Mouse (Mus musculus) lung, embryonic 16.5 days (tissue): Measurements from ENCODE around the gene Cxcl17. TPM values are rescaled to one million over a fixed set of nuclear protein-coding genes. Genes with fewer than 3 reads are reported as not detected.

Source experiments
- ATAC-seq: fragments of 200-750 bp; cut with Nextera tagmentation; 2 replicates; pipeline ENCODE4 v1.8.0; 2017; ENCODE audit warnings: low read depth, mild to moderate bottlenecking, moderate library complexity
- H3K27ac ChIP-seq: fragments of 300-500 bp; sonication (generic); 2 replicates; pipeline ENCODE4 v1.5.1; 2014; ENCODE audit warnings: mild to moderate bottlenecking, control low read depth, low read length
- H3K27me3 ChIP-seq: fragments of 300-500 bp; sonication (generic); 2 replicates; pipeline ENCODE4 v1.6.1; 2014; ENCODE audit warnings: low read depth, low read length, mixed read lengths; ENCODE audit not compliant: control insufficient read depth, insufficient read depth
- H3K36me3 ChIP-seq: fragments of 300-500 bp; sonication (generic); 2 replicates; pipeline ENCODE4 v1.6.1; 2014; ENCODE audit warnings: low read length; ENCODE audit not compliant: control insufficient read depth, insufficient read depth
- H3K4me1 ChIP-seq: fragments of 300-500 bp; sonication (generic); replicated peaks from 2 replicates; pipeline ENCODE4 v1.6.1; 2014; ENCODE audit warnings: low read length, mixed read lengths; ENCODE audit not compliant: control insufficient read depth, insufficient read depth
- H3K4me2 ChIP-seq: fragments of 300-500 bp; sonication (generic); 2 replicates; pipeline ENCODE4 v1.6.1; 2014; ENCODE audit warnings: low read depth, low read length, control low read depth
- H3K4me3 ChIP-seq: fragments of 300-500 bp; sonication (generic); 2 replicates; pipeline ENCODE4 v1.5.1; 2014; ENCODE audit warnings: mild to moderate bottlenecking, low read length, control low read depth
- H3K9ac ChIP-seq: fragments of 300-500 bp; sonication (generic); 2 replicates; pipeline ENCODE4 v1.6.1; 2014; ENCODE audit warnings: low read length, control low read depth
- H3K9me3 ChIP-seq: fragments of 300-500 bp; sonication (generic); 2 replicates; pipeline ENCODE4 v1.6.1; 2016; ENCODE audit warnings: low read length; ENCODE audit not compliant: control insufficient read depth
- WGBS: fragments of 180-500 bp; shearing (Covaris S2); extraction: QIAGEN DNeasy Blood & Tissue Kit; methylation state at CpG from one replicate; pipeline ENCODE4 v1.1.7; 2014; 5-methylcytosine and 5-hydroxymethylcytosine counted together
- polyA plus RNA-seq: library from polyadenylated mRNA; unstranded; fragments of >200 nt; fragmentation: Nextera tagmentation; extraction: Ambion mirVana; gene quantifications from 2 replicates; pipeline ENCODE4 v1.2.1, GENCODE M21; 2015

The Cxcl17 gene
- polyA plus RNA-seq, 1 experiment from 2014 or later, result not detected

DNA sequence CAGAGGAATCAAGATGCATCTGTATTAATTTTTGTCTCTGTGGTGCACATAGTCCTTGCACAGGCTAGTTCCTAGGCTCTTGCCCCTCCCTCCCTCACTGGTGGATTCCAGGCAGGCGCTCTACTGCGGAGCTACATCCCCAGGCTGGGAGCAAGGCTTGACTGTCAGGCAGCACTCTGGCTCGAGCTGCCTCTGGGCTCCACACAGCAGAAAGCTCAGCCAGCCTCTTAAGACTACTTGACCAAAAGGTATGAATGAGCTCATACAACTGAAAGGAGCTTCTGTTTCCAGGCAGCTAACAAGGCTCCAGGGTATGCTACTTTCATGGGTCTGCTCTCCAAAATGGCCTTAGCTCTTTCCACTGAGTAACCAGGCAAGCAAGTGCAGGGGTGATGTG, 31.4 kb downstream of the Cxcl17 start:
- Histone ChIP-seq H3K4me2 (no peak overlapping the region), H3K36me3 (peaks cover 11% of the 10 kb centered on the region), H3K27ac (no peak overlapping the region), H3K9me3 (no peaks in the 10 kb centered on the region), H3K9ac (no peak overlapping the region), H3K4me1 (peaks cover 28% of the 10 kb centered on the region), H3K4me3 (no peak overlapping the region), H3K27me3 (no peaks in the 10 kb centered on the region)
- peak; percentile 46 for ATAC-seq
- WGBS, result 45% methylated on average over 3 of the region's 3 CpGs

DNA sequence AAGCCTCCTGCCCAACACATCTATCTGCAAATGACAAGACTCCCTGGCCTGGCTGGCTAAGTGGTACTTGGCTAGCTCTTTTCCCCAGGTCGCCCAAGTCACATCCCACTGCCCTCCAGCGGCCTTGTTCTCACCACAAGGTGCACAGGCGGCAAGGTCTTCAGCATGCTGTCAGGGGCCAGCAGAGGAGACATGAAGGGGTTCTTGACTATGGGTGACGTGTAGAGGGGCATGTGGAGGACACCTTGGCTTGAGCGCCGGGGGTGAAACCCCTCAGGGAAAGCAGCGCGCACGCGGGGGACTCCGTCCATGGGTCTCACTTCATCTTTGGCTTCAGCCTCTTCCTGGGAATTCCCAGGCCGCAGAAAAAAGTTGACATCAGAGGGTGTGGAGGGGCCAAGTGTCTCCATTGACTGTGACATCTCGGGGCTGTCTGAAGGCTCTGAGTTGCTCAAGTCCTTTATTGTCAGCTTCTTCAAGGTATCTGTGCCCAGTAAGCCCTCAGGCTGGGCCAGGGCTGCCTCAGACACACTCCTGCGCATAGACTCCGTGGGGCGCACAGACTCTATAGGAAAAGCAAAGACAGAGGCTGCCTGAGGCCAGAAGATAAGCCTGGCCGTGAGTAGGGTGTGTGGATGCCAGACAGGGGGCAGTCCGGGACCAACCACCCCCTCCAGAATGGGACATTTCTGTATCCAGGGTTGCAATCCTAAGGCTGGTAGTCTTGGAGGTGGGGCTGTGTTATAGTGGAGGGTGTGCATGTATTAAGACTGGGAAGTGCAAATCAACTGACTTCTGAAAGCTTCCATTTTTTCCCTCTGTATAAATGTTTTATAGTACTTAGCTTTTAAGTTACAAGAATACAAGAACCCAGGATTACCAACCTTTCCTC, 32.0 kb downstream of the Cxcl17 start:
- no peaks in the 10 kb centered on the region for H3K27me3 ChIP-seq
- 54% methylated on average over 18 of the region's 18 CpGs for WGBS
- H3K4me2 ChIP-seq, result peak overlapping the region; percentile 79
- H3K36me3 ChIP-seq, result peaks cover 11% of the 10 kb centered on the region
- no peaks in the 10 kb centered on the region for H3K9me3 ChIP-seq
- peak overlapping the region; percentile 46 for H3K4me3 ChIP-seq
- H3K4me1 ChIP-seq, result peaks cover 22% of the 10 kb centered on the region
- H3K9ac ChIP-seq, result no peak overlapping the region; the same call in 1 of the 2 replicates
- ATAC-seq, result no peak
- H3K27ac ChIP-seq, result no peak overlapping the region

DNA sequence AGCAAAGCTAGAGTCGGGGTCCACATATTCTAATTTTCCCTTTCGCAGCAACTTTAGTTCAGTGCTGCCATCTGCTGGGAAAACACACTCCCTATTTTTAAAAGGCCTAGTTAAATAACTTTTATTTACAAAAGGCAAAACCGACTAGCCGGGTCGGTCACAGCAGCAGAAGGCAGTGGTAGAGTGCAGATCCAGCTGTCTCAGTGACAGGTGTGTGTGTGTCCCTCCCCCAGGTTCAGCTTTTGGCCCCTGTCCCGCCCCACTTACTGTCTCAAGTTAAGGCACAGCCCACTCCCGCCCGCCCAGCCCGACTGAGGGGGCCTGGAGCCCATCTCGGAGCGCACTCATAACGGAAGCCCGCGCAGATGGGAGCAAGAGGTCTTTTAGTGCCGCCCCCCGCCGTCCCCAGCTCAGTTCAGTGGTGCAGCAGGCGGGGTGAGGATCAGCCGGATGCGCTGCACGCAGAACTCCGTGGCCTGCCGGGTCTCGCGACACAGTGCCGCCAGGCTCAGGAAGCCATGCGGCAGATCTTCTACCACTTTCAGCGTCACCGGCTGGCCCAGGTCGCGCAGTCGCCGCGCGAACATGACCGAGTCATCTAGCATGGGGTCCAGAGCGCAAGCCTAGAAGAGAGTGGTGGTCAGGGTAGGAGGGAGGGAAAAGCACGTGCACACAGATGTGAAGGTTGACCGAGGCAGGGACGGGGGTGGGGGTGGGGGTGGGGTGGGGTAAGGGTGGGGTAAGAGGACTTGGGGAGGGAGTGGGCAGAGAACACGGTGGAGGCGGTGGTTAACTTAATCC, 32.9 kb downstream of the Cxcl17 start:
- Histone ChIP-seq H3K9ac (peak overlapping the region; percentile 60), H3K27ac (peak overlapping the region; percentile 41), H3K4me3 (peak overlapping the region; percentile 46), H3K27me3 (no peaks in the 10 kb centered on the region), H3K4me1 (peaks cover 18% of the 10 kb centered on the region), H3K4me2 (peak overlapping the region; percentile 79), H3K36me3 (peaks cover 11% of the 10 kb centered on the region), H3K9me3 (no peaks in the 10 kb centered on the region)
- ATAC-seq, result peak; percentile 58
- 3% methylated on average over 40 of the region's 42 CpGs for WGBS

DNA sequence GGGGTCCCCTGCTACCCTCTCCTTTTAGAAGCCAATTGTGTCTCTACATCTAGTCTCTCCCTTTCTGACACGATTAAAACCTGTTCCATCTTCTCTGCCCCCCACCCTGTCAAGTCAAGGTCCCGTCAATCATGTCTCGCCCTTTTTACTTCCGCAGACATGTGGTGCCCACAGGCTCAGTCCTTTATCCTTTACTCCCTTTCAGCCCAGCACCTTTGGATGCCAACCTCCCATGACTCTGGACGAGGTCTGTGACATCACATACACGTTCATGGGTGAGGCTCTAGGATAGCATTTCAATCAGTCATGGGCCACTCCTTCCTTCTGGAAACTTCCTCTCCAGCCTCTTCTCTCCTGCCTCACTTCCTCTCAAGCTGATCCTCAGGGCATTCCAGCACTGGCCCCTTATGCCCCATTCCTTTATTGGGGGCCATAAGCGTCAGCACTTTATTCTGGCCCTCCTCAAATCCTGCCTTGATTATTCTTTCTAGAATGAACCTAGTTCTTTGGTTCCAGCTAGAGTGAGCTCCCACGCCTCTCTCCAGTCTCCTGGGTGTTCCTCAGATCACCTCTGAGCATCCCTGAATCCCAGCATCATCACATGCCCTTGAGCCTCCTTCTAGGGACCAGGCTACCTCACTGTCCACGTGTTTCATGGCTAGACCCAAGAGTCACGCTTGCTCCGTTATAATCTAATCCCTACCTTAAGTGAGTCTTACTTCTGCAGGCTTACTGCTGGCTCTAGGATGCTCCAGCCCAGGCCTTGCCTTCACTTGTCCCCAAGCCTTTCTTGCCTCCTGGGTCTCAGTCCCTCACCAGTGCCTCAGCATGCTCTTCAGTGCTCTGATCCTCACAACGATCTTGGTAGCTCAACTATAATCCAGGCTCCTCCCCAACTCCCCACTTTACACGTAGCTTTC, 34.2 kb downstream of the Cxcl17 start:
- ATAC-seq, result no peak
- H3K36me3 ChIP-seq, result peaks cover 9% of the 10 kb centered on the region
- H3K4me3 ChIP-seq, result no peak overlapping the region
- no peaks in the 10 kb centered on the region for H3K27me3 ChIP-seq
- 84% methylated on average over 13 of the region's 13 CpGs for WGBS
- no peak overlapping the region for H3K9ac ChIP-seq
- H3K4me1 ChIP-seq, result peaks cover 18% of the 10 kb centered on the region
- no peaks in the 10 kb centered on the region for H3K9me3 ChIP-seq
- no peak overlapping the region for H3K27ac ChIP-seq
- H3K4me2 ChIP-seq, result no peak overlapping the region

DNA sequence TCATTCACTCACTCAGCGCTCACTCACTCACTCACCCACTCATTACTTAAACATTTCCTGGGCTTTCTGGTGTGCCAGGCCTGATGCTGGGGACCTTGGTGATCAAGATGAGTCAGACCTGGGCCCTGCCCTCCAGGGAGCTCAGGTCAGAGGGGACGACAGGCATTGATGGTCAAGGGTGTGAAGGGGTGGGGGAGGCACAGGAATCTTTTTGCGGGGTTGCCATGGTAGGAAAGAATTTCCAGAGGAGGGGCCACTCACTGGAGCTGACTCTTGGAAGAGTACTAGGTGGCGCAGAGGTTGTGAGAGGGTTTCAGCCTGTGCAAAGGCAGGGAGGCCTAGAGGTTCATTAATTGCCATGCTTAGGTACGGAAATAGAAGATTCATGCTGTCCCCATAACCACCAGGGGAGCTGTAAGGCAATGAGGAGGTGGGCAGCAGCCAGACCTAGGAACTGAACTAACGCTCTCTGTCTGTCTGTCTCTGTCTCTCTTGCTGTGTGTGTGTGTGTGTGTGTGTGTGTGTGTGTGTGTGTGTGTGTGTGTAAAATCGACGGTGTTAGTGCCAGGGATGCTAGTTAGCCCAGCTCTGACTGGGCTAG, 35.5 kb downstream of the Cxcl17 start:
- Histone ChIP-seq H3K4me3 (peak overlapping the region; percentile 48), H3K9me3 (no peaks in the 10 kb centered on the region), H3K9ac (no peak overlapping the region; the same call in 1 of the 2 replicates), H3K36me3 (peaks cover 2% of the 10 kb centered on the region; the same call in 1 of the 2 replicates), H3K4me2 (peak overlapping the region; percentile 58), H3K27ac (no peak overlapping the region), H3K4me1 (peaks cover 18% of the 10 kb centered on the region), H3K27me3 (no peaks in the 10 kb centered on the region)
- 31% methylated on average over 8 of the region's 8 CpGs for WGBS
- no peak for ATAC-seq

DNA sequence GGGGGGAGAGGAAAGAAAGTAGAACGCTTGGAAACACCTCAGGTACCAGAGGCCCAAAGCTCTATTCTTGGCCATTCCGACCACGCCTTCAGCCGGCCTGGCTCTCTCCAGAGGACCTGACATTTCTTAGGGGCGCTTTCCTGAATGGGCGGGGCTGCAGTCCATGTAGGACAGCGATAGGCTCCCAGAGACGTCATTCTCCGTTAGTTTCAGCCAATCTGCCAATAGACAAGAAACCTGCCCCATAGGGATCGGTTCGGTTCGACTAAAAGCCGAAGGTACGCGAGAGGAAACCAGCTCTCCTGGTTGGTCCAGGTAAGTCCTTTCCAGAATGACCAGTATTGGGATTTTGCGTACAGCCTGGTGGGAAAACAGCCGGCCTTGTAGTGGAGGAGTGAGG, 36.1 kb downstream of the Cxcl17 start:
- no peak overlapping the region for H3K27ac ChIP-seq

DNA sequence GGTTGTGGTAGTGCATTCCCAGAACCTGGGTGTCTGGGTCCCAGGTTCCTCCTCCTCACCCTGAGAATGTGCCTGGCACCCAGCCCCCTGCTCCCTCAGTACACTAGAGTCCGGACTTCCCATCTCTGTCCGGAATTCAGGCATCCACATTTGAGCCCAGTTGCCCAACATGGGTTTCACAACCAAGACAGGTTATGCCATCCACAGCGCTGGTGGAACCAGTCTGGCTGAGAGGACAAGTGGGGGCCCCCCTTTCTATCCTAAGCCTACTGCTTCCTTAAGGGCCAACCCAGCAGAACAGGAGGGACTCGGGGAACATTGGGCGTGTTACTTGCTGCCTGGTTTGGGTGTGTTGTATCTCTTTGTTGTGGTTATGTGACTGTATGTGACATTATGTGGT, 40.2 kb downstream of the Cxcl17 start:
- Histone ChIP-seq H3K9ac (no peak overlapping the region), H3K27me3 (peaks cover 24% of the 10 kb centered on the region), H3K36me3 (no peaks in the 10 kb centered on the region), H3K9me3 (no peaks in the 10 kb centered on the region), H3K4me1 (peaks cover 11% of the 10 kb centered on the region; the same call in 1 of the 2 replicates), H3K4me3 (no peak overlapping the region), H3K4me2 (no peak overlapping the region), H3K27ac (no peak overlapping the region)
- ATAC-seq, result no peak
- WGBS, result 74% methylated on average over 5 of the region's 5 CpGs

More for the DNA sequence above, 36.1 kb downstream of the Cxcl17 start:
- H3K4me3 ChIP-seq, result peak overlapping the region; percentile 48
- H3K27me3 ChIP-seq, result no peaks in the 10 kb centered on the region
- WGBS, result 4% methylated on average over 17 of the region's 17 CpGs
- H3K9ac ChIP-seq, result peak overlapping the region; percentile 61
- no peaks in the 10 kb centered on the region for H3K9me3 ChIP-seq
- H3K4me2 ChIP-seq, result peak overlapping the region; percentile 58
- no peaks in the 10 kb centered on the region for H3K36me3 ChIP-seq
- H3K4me1 ChIP-seq, result peaks cover 18% of the 10 kb centered on the region
- peak; percentile 76 for ATAC-seq

DNA sequence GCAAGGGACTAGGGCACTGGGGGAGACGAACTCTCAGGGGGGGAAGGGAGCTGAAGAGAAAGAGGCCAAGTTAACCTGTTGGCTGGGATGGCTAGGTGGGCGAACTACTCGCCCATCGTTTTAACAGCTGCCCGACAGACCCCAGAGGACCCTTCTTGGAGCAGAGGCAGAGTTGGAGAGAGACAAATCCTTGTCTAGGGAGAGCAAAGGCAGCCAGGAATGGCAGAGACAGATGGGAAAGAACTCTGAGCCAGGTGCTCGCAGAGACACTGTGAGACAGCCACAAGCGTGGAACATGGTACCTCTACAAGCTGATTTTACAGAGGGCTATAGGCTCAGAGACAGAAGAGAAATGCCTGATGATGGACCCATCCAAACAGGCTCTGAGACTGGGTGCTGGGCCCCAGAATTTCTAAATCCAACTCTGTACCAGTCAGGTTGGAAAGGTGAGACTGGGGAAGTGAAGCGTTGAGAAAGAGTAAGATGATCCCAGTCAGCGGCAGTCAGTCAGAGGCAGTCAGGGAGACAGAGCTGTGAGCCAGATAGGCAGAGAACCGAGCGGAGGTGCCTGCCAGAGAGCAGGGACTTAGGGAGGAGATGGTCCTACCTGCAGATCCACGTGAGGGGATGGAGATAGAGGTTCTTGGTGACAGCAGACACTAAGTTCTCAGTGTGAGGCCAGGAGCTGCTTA, 43.5 kb downstream of the Cxcl17 start, which contains the start of gene Cnfn:
Gene Cnfn, minus strand, starts transcription at position 667 of the 692 bp plus-strand sequence.
- H3K9me3 ChIP-seq, result no peaks in the 10 kb centered on the region
- peaks cover 4% of the 10 kb centered on the region; the same call in 1 of the 2 replicates for H3K4me1 ChIP-seq
- H3K36me3 ChIP-seq, result no peaks in the 10 kb centered on the region
- H3K4me2 ChIP-seq, result no peak within 1 kb of the TSS
- peaks cover 27% of the 10 kb centered on the region for H3K27me3 ChIP-seq
- no peak within 1 kb of the TSS for H3K9ac ChIP-seq
- ATAC-seq, result no peak
- no peak within 1 kb of the TSS for H3K27ac ChIP-seq
- no peak within 1 kb of the TSS for H3K4me3 ChIP-seq
- WGBS, result 49% methylated on average over 12 of the region's 12 CpGs
